Mouse (Mus musculus) heart, embryonic 13.5 days (tissue): Measurements from ENCODE around the gene Osbpl6. TPM values are rescaled to one million over a fixed set of nuclear protein-coding genes. Genes with fewer than 3 reads are reported as not detected.

ENCODE experiments used
- ATAC-seq: fragments of 200-750 bp; cut with Nextera tagmentation; 2 replicates; pipeline ENCODE4 v1.8.0; 2017; ENCODE audit warnings: moderate TSS enrichment; ENCODE audit not compliant: insufficient number of reproducible peaks, low FRiP score, low TSS enrichment; ENCODE audit errors: extremely low read depth
- H3K27ac ChIP-seq: fragments of 300-500 bp; sonication (generic); replicated peaks from 2 replicates; pipeline ENCODE4 v1.5.1; 2015; ENCODE audit warnings: moderate library complexity, mild to moderate bottlenecking, inconsistent platforms
- H3K27me3 ChIP-seq: fragments of 300-500 bp; sonication (generic); replicated peaks from 2 replicates; pipeline ENCODE4 v1.6.1; 2015; ENCODE audit warnings: mild to moderate bottlenecking, inconsistent platforms
- H3K36me3 ChIP-seq: fragments of 300-500 bp; sonication (generic); 2 replicates; pipeline ENCODE4 v1.6.1; 2015; ENCODE audit warnings: mild to moderate bottlenecking, inconsistent platforms
- H3K4me1 ChIP-seq: fragments of 300-500 bp; sonication (generic); 2 replicates; pipeline ENCODE4 v1.6.1; 2015; ENCODE audit warnings: inconsistent platforms
- H3K4me2 ChIP-seq: fragments of 300-500 bp; sonication (generic); 2 replicates; pipeline ENCODE4 v1.6.1; 2015; ENCODE audit warnings: inconsistent platforms, mild to moderate bottlenecking, moderate library complexity
- H3K4me3 ChIP-seq: fragments of 300-500 bp; sonication (generic); 2 replicates; pipeline ENCODE4 v1.5.1; 2015; ENCODE audit warnings: moderate library complexity, mild to moderate bottlenecking, inconsistent platforms
- H3K9ac ChIP-seq: fragments of 300-500 bp; sonication (generic); 2 replicates; pipeline ENCODE4 v1.6.1; 2015; ENCODE audit warnings: inconsistent platforms, mild to moderate bottlenecking, moderate library complexity
- H3K9me3 ChIP-seq: fragments of 300-500 bp; sonication (generic); 2 replicates; pipeline ENCODE4 v1.6.1; 2016; ENCODE audit warnings: inconsistent platforms
- WGBS: fragments of 180-500 bp; shearing (Covaris S2); methylation state at CpG from one replicate; pipeline ENCODE4 v1.1.7; 2015; ENCODE audit warnings: mixed read lengths; 5-methylcytosine and 5-hydroxymethylcytosine counted together
- polyA plus RNA-seq: library from polyadenylated mRNA; unstranded; fragments of >200 nt; fragmentation: Nextera tagmentation; extraction: Ambion mirVana; gene quantifications from 2 replicates; pipeline ENCODE4 v1.2.1, GENCODE M21; 2015

The Osbpl6 gene
- 4.4 and 4.9 TPM in 2 replicates for polyA plus RNA-seq

GRCm38 (mm10) chr2:76406151-76406936, at the start of gene Osbpl6:
Gene Osbpl6, plus strand, starts transcription at chr2:76406508.
- H3K36me3 ChIP-seq: no peaks in the 10 kb centered on the region
- WGBS: under 1% methylated on average over 87 of the region's 89 CpGs
- peak within 1 kb of the TSS; percentile 54 for H3K27ac ChIP-seq
- peaks cover 16% of the 10 kb centered on the region for H3K4me1 ChIP-seq
- no peaks in the 10 kb centered on the region for H3K9me3 ChIP-seq
- ATAC-seq: peak; percentile 83
- peaks cover 38% of the 10 kb centered on the region for H3K27me3 ChIP-seq
- H3K9ac ChIP-seq: peak within 1 kb of the TSS; percentile 88
- peak within 1 kb of the TSS; percentile 91 for H3K4me3 ChIP-seq
- H3K4me2 ChIP-seq: peak within 1 kb of the TSS; percentile 96

- H3K9me3 ChIP-seq: no peaks in the 10 kb centered on the region
- H3K36me3 ChIP-seq: no peaks in the 10 kb centered on the region
- no peaks in the 10 kb centered on the region for H3K4me1 ChIP-seq
- 77% methylated on average over 11 of the region's 11 CpGs for WGBS
- H3K4me3 ChIP-seq: no peak within 1 kb of the TSS
- no peak within 1 kb of the TSS for H3K27ac ChIP-seq
- H3K27me3 ChIP-seq: no peaks in the 10 kb centered on the region
- no peak within 1 kb of the TSS for H3K4me2 ChIP-seq
- H3K9ac ChIP-seq: no peak within 1 kb of the TSS
- ATAC-seq: no peak
Measured at GRCm38 (mm10) chr2:76360226-76360625, 46.1 kb upstream of the Osbpl6 start, which contains the start of gene Cyct. Gene Cyct, minus strand, starts transcription at chr2:76360450.

- Histone ChIP-seq H3K36me3 (no peaks in the 10 kb centered on the region), H3K27ac (no peak overlapping the region), H3K9ac (no peak overlapping the region), H3K27me3 (no peaks in the 10 kb centered on the region), H3K4me1 (no peaks in the 10 kb centered on the region), H3K4me3 (no peak overlapping the region), H3K9me3 (no peaks in the 10 kb centered on the region), H3K4me2 (no peak overlapping the region)
- no peak for ATAC-seq
- 46% methylated on average over 2 of the region's 2 CpGs for WGBS
Measured at GRCm38 (mm10) chr2:76362111-76362510, 44.2 kb upstream of the Osbpl6 start.

GRCm38 (mm10) chr2:76365811-76366210, 40.5 kb upstream of the Osbpl6 start:
- H3K9me3 ChIP-seq: no peaks in the 10 kb centered on the region
- ATAC-seq: no peak
- 71% methylated on average over 4 of the region's 4 CpGs for WGBS

GRCm38 (mm10) chr2:76367188-76367922, 39.0 kb upstream of the Osbpl6 start:
- H3K4me2 ChIP-seq: no peak overlapping the region
- H3K4me1 ChIP-seq: peaks cover 17% of the 10 kb centered on the region
- no peak overlapping the region for H3K27ac ChIP-seq
- H3K4me3 ChIP-seq: no peak overlapping the region
- H3K9ac ChIP-seq: no peak overlapping the region
- H3K27me3 ChIP-seq: no peaks in the 10 kb centered on the region
- no peak for ATAC-seq
- no peaks in the 10 kb centered on the region for H3K9me3 ChIP-seq
- no peaks in the 10 kb centered on the region; the same call in 1 of the 2 replicates for H3K36me3 ChIP-seq
- WGBS: 14% methylated on average over 9 of the region's 9 CpGs

More at GRCm38 (mm10) chr2:76365811-76366210, 40.5 kb upstream of the Osbpl6 start:
- H3K27ac ChIP-seq: no peak overlapping the region
- H3K4me3 ChIP-seq: no peak overlapping the region
- H3K4me2 ChIP-seq: no peak overlapping the region
- H3K4me1 ChIP-seq: peaks cover 1% of the 10 kb centered on the region
- H3K9ac ChIP-seq: no peak overlapping the region
- H3K36me3 ChIP-seq: no peaks in the 10 kb centered on the region
- H3K27me3 ChIP-seq: no peaks in the 10 kb centered on the region

DNA sequence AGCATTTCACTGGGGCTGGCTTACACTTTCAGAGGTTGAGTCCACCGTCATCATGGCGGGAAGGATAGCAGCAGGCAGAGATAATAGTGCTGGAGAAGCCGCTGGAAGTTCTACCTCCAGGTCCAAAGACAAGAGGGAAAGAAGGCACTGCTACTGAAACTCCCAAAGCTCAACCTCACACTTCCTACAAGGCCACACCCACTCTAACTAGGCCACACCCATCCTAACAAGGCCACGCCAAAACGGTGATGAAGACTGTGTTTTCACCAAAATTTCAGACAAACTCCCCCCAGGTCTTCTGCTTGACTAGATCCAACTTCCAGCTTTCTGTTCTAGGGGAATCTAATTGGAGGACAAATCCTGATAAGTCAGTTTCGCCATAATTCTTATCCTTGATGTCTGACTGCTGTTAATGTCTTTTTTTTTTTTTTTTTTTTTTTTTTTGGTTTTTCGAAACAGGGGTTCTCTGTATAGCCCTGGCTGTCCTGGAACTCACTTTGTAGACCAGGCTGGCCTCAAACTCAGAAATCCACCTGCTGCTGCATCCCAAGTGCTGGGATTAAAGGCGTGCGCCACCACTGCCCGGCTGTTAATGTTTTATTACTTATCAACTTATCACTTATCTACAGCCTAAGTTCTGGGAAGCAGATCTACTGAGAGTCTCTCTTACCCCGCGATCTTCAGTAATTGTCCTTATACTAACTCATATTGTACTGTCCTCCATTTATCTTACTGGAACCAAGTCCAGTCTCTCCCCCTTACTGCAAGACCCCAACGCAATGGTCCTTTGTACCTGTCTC, 37.2 kb upstream of the Osbpl6 start:
- ATAC-seq: no peak
- no peak overlapping the region for H3K4me2 ChIP-seq
- no peaks in the 10 kb centered on the region for H3K9me3 ChIP-seq
- H3K36me3 ChIP-seq: peaks cover 13% of the 10 kb centered on the region
- WGBS: 63% methylated on average over 13 of the region's 13 CpGs
- no peak overlapping the region for H3K27ac ChIP-seq
- peaks cover 23% of the 10 kb centered on the region for H3K4me1 ChIP-seq
- H3K27me3 ChIP-seq: no peaks in the 10 kb centered on the region
- H3K9ac ChIP-seq: no peak overlapping the region
- no peak overlapping the region for H3K4me3 ChIP-seq

DNA sequence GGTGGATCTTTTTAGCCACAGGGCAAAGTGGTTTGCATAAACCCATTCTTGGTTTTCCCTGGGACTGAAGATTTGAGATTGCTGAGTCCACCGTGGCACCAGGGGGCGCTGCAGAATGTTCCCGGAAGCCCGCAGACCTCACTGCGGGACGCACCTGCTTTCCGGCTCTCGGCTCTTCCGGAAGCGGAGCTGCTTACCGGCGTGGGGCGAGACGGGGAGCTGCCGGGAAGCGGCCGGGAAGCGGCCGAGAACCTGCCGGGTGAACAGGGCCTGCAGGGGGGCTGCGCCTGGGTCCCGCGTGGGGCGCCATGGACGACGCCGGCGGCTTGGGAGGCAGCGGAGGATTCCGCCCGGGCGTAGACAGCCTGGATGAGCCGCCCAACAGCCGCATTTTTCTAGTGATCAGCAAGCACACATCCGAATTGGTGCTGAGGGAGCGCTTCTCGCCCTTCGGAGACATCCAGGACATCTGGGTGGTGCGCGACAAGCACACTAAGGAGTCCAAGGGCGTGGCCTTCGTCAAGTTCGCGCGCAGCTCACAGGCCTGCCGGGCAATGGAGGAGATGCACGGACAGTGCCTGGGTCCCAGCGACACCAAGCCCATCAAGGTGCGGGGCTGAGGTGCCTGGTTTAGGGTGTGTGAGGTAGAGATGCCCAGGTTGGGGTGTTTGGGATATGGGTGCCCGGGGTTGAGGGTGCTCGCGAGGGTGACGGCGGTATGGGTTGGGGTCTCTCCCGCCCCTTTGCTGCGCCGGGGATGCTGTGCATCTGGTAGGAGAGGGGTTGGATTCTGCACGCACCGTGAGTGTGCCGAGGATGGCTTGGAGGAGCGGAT, 36.3 kb upstream of the Osbpl6 start, which contains the start of gene Rbm45:
Gene Rbm45 (plus strand): TSS at position 164 of the 835 bp plus-strand sequence.
- Histone ChIP-seq H3K4me1 (peaks cover 23% of the 10 kb centered on the region), H3K36me3 (peaks cover 23% of the 10 kb centered on the region), H3K27ac (peak within 1 kb of the TSS; percentile 71), H3K9ac (peak within 1 kb of the TSS; percentile 87), H3K27me3 (no peaks in the 10 kb centered on the region), H3K9me3 (no peaks in the 10 kb centered on the region), H3K4me2 (peak within 1 kb of the TSS; percentile 92), H3K4me3 (peak within 1 kb of the TSS; percentile 79)
- ATAC-seq: peak; percentile 72
- under 1% methylated on average over 61 of the region's 61 CpGs for WGBS

DNA sequence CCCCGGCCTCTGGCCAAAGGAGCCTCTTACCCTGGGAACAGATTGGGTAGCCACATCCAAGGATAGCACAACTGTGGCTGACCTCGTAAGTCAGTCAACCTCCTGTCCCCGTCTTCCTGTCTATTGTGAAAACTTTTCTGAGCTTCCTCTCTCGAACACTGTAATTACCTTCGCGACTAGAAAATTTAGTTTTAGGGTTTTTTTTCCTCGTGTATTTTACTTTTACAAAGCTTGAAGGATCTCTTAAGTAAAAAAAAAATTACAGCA, 35.7 kb upstream of the Osbpl6 start:
- 2% methylated on average over 7 of the region's 7 CpGs for WGBS
- peak overlapping the region; percentile 92 for H3K4me2 ChIP-seq
- H3K9ac ChIP-seq: peak overlapping the region; percentile 87
- H3K4me1 ChIP-seq: peaks cover 23% of the 10 kb centered on the region
- H3K9me3 ChIP-seq: no peaks in the 10 kb centered on the region
- ATAC-seq: peak; percentile 7; the same call in 1 of the 2 replicates
- peaks cover 28% of the 10 kb centered on the region for H3K36me3 ChIP-seq
- peak overlapping the region; percentile 71; the same call in 1 of the 2 replicates for H3K27ac ChIP-seq
- H3K27me3 ChIP-seq: no peaks in the 10 kb centered on the region
- H3K4me3 ChIP-seq: peak overlapping the region; percentile 79

DNA sequence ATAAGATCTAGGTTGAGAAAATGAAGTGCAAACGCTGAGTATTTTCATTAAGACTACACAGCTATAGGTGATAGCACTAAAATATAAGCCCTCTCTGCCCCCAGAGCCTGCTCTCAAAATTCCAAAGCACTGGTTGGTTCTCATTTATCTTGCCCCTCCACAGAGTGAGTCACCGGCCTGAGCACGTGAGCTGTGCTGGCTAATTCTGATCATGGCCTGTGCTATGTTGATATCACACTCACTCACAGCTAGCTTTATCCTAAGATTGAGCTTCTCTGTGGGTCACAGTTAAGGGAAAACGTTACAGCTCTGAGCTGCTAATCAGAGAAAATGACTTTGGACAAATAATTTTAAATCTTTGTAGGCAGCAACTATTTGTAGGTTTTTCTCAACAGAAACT, 34.1 kb upstream of the Osbpl6 start:
- H3K4me1 ChIP-seq: peaks cover 23% of the 10 kb centered on the region
- ATAC-seq: peak; percentile 37; the same call in 1 of the 2 replicates
- peak overlapping the region; percentile 92 for H3K4me2 ChIP-seq
- 28% methylated on average over 4 of the region's 4 CpGs for WGBS
- H3K9me3 ChIP-seq: no peaks in the 10 kb centered on the region
- H3K27ac ChIP-seq: peak overlapping the region; percentile 80
- H3K4me3 ChIP-seq: no peak overlapping the region
- H3K9ac ChIP-seq: peak overlapping the region; percentile 20; the same call in 1 of the 2 replicates
- H3K27me3 ChIP-seq: no peaks in the 10 kb centered on the region
- H3K36me3 ChIP-seq: peaks cover 41% of the 10 kb centered on the region

- H3K36me3 ChIP-seq: peaks cover 65% of the 10 kb centered on the region
- H3K4me3 ChIP-seq: no peak overlapping the region
- no peak overlapping the region for H3K4me2 ChIP-seq
Measured at GRCm38 (mm10) chr2:76374544-76375206, 31.6 kb upstream of the Osbpl6 start.

More at GRCm38 (mm10) chr2:76374544-76375206, 31.6 kb upstream of the Osbpl6 start:
- Histone ChIP-seq H3K4me1 (peaks cover 23% of the 10 kb centered on the region), H3K9ac (no peak overlapping the region), H3K27ac (no peak overlapping the region), H3K27me3 (no peaks in the 10 kb centered on the region), H3K9me3 (no peaks in the 10 kb centered on the region)
- WGBS: 84% methylated on average over 6 of the region's 6 CpGs
- ATAC-seq: no peak
